Mouse (Mus musculus): ENCODE results near the gene Gm17455. TPM values are rescaled to one million over a fixed set of nuclear protein-coding genes. Genes with fewer than 3 reads are reported as not detected.

The Gm17455 gene
- polyA plus RNA-seq, 1 experiment from 2014 or later: 0.72 TPM

GRCm38 (mm10) chr10:60381142-60381925 is 18.2 kb upstream of the Gm17455 start:
- Histone ChIP-seq H3K9me3 (ENCODE audit: control insufficient read depth, low read length) (no peaks in the 10 kb centered on the region), H3K4me1 (ENCODE audit: control insufficient read depth, insufficient read depth, low read length) (no peaks in the 10 kb centered on the region), H3K36me3 (ENCODE audit: control insufficient read depth, insufficient read depth, low read length) (no peaks in the 10 kb centered on the region), H3K9ac (ENCODE audit: low read depth, low read length) (no peak overlapping the region), H3K27me3 (replicated peaks; ENCODE audit: control insufficient read depth, insufficient read depth, low read length) (no peaks in the 10 kb centered on the region), H3K4me2 (ENCODE audit: low read depth, low read length) (no peak overlapping the region), H3K4me3 (ENCODE audit: low read length) (no peak overlapping the region), H3K27ac (ENCODE audit: low read length) (no peak overlapping the region)
- WGBS: 83% methylated on average over 10 of the region's 10 CpGs
- ATAC-seq: no peak

- no peaks in the 10 kb centered on the region for H3K27me3 ChIP-seq (replicated peaks; ENCODE audit: control insufficient read depth, insufficient read depth, low read length)
- H3K4me1 ChIP-seq (ENCODE audit: control insufficient read depth, insufficient read depth, low read length): peaks cover 10% of the 10 kb centered on the region; the same call in 1 of the 2 replicates
- no peak overlapping the region for H3K4me3 ChIP-seq (ENCODE audit: low read length)
- 72% methylated on average over 2 of the region's 2 CpGs for WGBS
- no peak for ATAC-seq
- H3K9me3 ChIP-seq (ENCODE audit: control insufficient read depth, low read length): no peaks in the 10 kb centered on the region
- peak overlapping the region; percentile 45; the same call in 1 of the 2 replicates for H3K27ac ChIP-seq (ENCODE audit: low read length)
- H3K4me2 ChIP-seq (ENCODE audit: low read depth, low read length): no peak overlapping the region
- no peak overlapping the region for H3K9ac ChIP-seq (ENCODE audit: low read depth, low read length)
- no peaks in the 10 kb centered on the region for H3K36me3 ChIP-seq (ENCODE audit: control insufficient read depth, insufficient read depth, low read length)
Observed at GRCm38 (mm10) chr10:60388332-60388731, 11.2 kb upstream of the Gm17455 start.

- no peaks in the 10 kb centered on the region for H3K27me3 ChIP-seq (replicated peaks; ENCODE audit: control insufficient read depth, insufficient read depth, low read length)
- 20% methylated on average over 9 of the region's 9 CpGs for WGBS
- H3K4me2 ChIP-seq (ENCODE audit: low read depth, low read length): no peak overlapping the region
- H3K9me3 ChIP-seq (ENCODE audit: control insufficient read depth, low read length): no peaks in the 10 kb centered on the region
- no peaks in the 10 kb centered on the region for H3K36me3 ChIP-seq (ENCODE audit: control insufficient read depth, insufficient read depth, low read length)
- H3K4me3 ChIP-seq (ENCODE audit: low read length): no peak overlapping the region
- H3K9ac ChIP-seq (ENCODE audit: low read depth, low read length): no peak overlapping the region
- H3K27ac ChIP-seq (ENCODE audit: low read length): no peak overlapping the region
- H3K4me1 ChIP-seq (ENCODE audit: control insufficient read depth, insufficient read depth, low read length): peaks cover 10% of the 10 kb centered on the region; the same call in 1 of the 2 replicates
- no peak for ATAC-seq
Observed at GRCm38 (mm10) chr10:60389447-60389865, 10.1 kb upstream of the Gm17455 start.

- no peak overlapping the region for H3K4me3 ChIP-seq (ENCODE audit: low read length)
- no peak overlapping the region for H3K4me2 ChIP-seq (ENCODE audit: low read depth, low read length)
- H3K27me3 ChIP-seq (replicated peaks; ENCODE audit: control insufficient read depth, insufficient read depth, low read length): no peaks in the 10 kb centered on the region
- H3K27ac ChIP-seq (ENCODE audit: low read length): no peak overlapping the region
- no peaks in the 10 kb centered on the region for H3K9me3 ChIP-seq (ENCODE audit: control insufficient read depth, low read length)
- no peak overlapping the region for H3K9ac ChIP-seq (ENCODE audit: low read depth, low read length)
- ATAC-seq: no peak
- WGBS: 48% methylated on average over 6 of the region's 6 CpGs
- H3K4me1 ChIP-seq (ENCODE audit: control insufficient read depth, insufficient read depth, low read length): peaks cover 10% of the 10 kb centered on the region; the same call in 1 of the 2 replicates
- no peaks in the 10 kb centered on the region for H3K36me3 ChIP-seq (ENCODE audit: control insufficient read depth, insufficient read depth, low read length)
Observed at GRCm38 (mm10) chr10:60390177-60390903, 9.2 kb upstream of the Gm17455 start.

- Histone ChIP-seq H3K27ac (ENCODE audit: low read length) (no peak overlapping the region), H3K9me3 (ENCODE audit: control insufficient read depth, low read length) (no peaks in the 10 kb centered on the region), H3K4me2 (ENCODE audit: low read depth, low read length) (no peak overlapping the region), H3K27me3 (replicated peaks; ENCODE audit: control insufficient read depth, insufficient read depth, low read length) (no peaks in the 10 kb centered on the region), H3K36me3 (ENCODE audit: control insufficient read depth, insufficient read depth, low read length) (no peaks in the 10 kb centered on the region), H3K4me1 (ENCODE audit: control insufficient read depth, insufficient read depth, low read length) (peaks cover 10% of the 10 kb centered on the region; the same call in 1 of the 2 replicates), H3K4me3 (ENCODE audit: low read length) (no peak overlapping the region), H3K9ac (ENCODE audit: low read depth, low read length) (no peak overlapping the region)
- ATAC-seq: no peak
- WGBS: 72% methylated on average over 5 of the region's 5 CpGs
Observed at GRCm38 (mm10) chr10:60390904-60391420, 8.6 kb upstream of the Gm17455 start.

GRCm38 (mm10) chr10:60391661-60392060 is 7.9 kb upstream of the Gm17455 start:
- Histone ChIP-seq H3K27me3 (replicated peaks; ENCODE audit: control insufficient read depth, insufficient read depth, low read length) (no peaks in the 10 kb centered on the region), H3K4me2 (ENCODE audit: low read depth, low read length) (no peak overlapping the region), H3K36me3 (ENCODE audit: control insufficient read depth, insufficient read depth, low read length) (no peaks in the 10 kb centered on the region), H3K9ac (ENCODE audit: low read depth, low read length) (no peak overlapping the region), H3K4me1 (ENCODE audit: control insufficient read depth, insufficient read depth, low read length) (peaks cover 10% of the 10 kb centered on the region; the same call in 1 of the 2 replicates), H3K27ac (ENCODE audit: low read length) (no peak overlapping the region), H3K4me3 (ENCODE audit: low read length) (no peak overlapping the region), H3K9me3 (ENCODE audit: control insufficient read depth, low read length) (no peaks in the 10 kb centered on the region)
- WGBS: 91% methylated on average over 9 of the region's 9 CpGs
- ATAC-seq: no peak

GRCm38 (mm10) chr10:60394936-60395335 is 4.6 kb upstream of the Gm17455 start:
- Histone ChIP-seq H3K9me3 (ENCODE audit: control insufficient read depth, low read length) (no peaks in the 10 kb centered on the region), H3K4me3 (ENCODE audit: low read length) (no peak overlapping the region), H3K4me1 (ENCODE audit: control insufficient read depth, insufficient read depth, low read length) (no peaks in the 10 kb centered on the region), H3K4me2 (ENCODE audit: low read depth, low read length) (no peak overlapping the region), H3K27me3 (replicated peaks; ENCODE audit: control insufficient read depth, insufficient read depth, low read length) (no peaks in the 10 kb centered on the region), H3K36me3 (ENCODE audit: control insufficient read depth, insufficient read depth, low read length) (no peaks in the 10 kb centered on the region), H3K27ac (ENCODE audit: low read length) (no peak overlapping the region), H3K9ac (ENCODE audit: low read depth, low read length) (0 out of 2 replicates have a peak overlapping the region, but pooled peaks have one; percentile 21)
- WGBS: 62% methylated on average over 7 of the region's 7 CpGs
- no peak for ATAC-seq

GRCm38 (mm10) chr10:60395605-60396004 is 3.9 kb upstream of the Gm17455 start:
- no peaks in the 10 kb centered on the region for H3K4me1 ChIP-seq (ENCODE audit: control insufficient read depth, insufficient read depth, low read length)
- ATAC-seq: no peak
- no peak overlapping the region for H3K27ac ChIP-seq (ENCODE audit: low read length)
- H3K4me2 ChIP-seq (ENCODE audit: low read depth, low read length): no peak overlapping the region
- H3K36me3 ChIP-seq (ENCODE audit: control insufficient read depth, insufficient read depth, low read length): no peaks in the 10 kb centered on the region
- H3K4me3 ChIP-seq (ENCODE audit: low read length): no peak overlapping the region
- H3K9ac ChIP-seq (ENCODE audit: low read depth, low read length): no peak overlapping the region
- no peaks in the 10 kb centered on the region for H3K27me3 ChIP-seq (replicated peaks; ENCODE audit: control insufficient read depth, insufficient read depth, low read length)
- no peaks in the 10 kb centered on the region for H3K9me3 ChIP-seq (ENCODE audit: control insufficient read depth, low read length)
- 69% methylated on average over 5 of the region's 5 CpGs for WGBS

GRCm38 (mm10) chr10:60398051-60398814 is 1.3 kb upstream of the Gm17455 start:
- H3K4me1 ChIP-seq (ENCODE audit: control insufficient read depth, insufficient read depth, low read length): no peaks in the 10 kb centered on the region
- no peak overlapping the region for H3K9ac ChIP-seq (ENCODE audit: low read depth, low read length)
- no peaks in the 10 kb centered on the region for H3K9me3 ChIP-seq (ENCODE audit: control insufficient read depth, low read length)
- no peaks in the 10 kb centered on the region for H3K27me3 ChIP-seq (replicated peaks; ENCODE audit: control insufficient read depth, insufficient read depth, low read length)
- no peak overlapping the region for H3K4me3 ChIP-seq (ENCODE audit: low read length)
- H3K4me2 ChIP-seq (ENCODE audit: low read depth, low read length): no peak overlapping the region
- H3K36me3 ChIP-seq (ENCODE audit: control insufficient read depth, insufficient read depth, low read length): no peaks in the 10 kb centered on the region
- 89% methylated on average over 10 of the region's 10 CpGs for WGBS
- H3K27ac ChIP-seq (ENCODE audit: low read length): no peak overlapping the region
- no peak for ATAC-seq

Measured in intestine, embryonic 16.5 days (tissue).